Mouse (Mus musculus) adrenal gland (tissue): Measurements from ENCODE around the gene Dmac2.

Source experiments
- intact Hi-C: fragments of 180-260 bp; cut with DNase I; formaldehyde crosslinking; loops from one replicate; pipeline ENCODE4 v1.15.1; 2025

Dmac2 gene

GRCm38 (mm10) chr7:25647574-25648123 lies 28.4 kb downstream of the Dmac2 start:
- intact Hi-C loops, result no loop called here

- intact Hi-C loops, result no loop called here
Measured at GRCm38 (mm10) chr7:25649839-25650238, 30.6 kb downstream of the Dmac2 start.

- intact Hi-C loops, result no loop called here
Measured at GRCm38 (mm10) chr7:25651281-25651680, 32.1 kb downstream of the Dmac2 start.

- intact Hi-C loops, result no loop called here
Measured at GRCm38 (mm10) chr7:25652244-25652759, 33.1 kb downstream of the Dmac2 start.

- intact Hi-C loops, result no loop called here
Measured at GRCm38 (mm10) chr7:25655601-25656428, 36.6 kb downstream of the Dmac2 start.

GRCm38 (mm10) chr7:25657785-25658184 lies 38.6 kb downstream of the Dmac2 start:
- intact Hi-C loops, result no loop called here

- intact Hi-C loops, result no loop called here
Measured at GRCm38 (mm10) chr7:25658657-25659472, 39.7 kb downstream of the Dmac2 start, which contains the start of the genes Bckdha and Exosc5. Bckdha (minus strand) TSS chr7:25658981. Exosc5 (plus strand) TSS chr7:25659164.

- intact Hi-C loops, result loop anchor here (5.0 kb wide), 1 partner anchor 34 kb away; no protein-coding TSS in a partner anchor
Measured at GRCm38 (mm10) chr7:25666381-25666780, 47.2 kb downstream of the Dmac2 start.

- intact Hi-C loops, result loop anchor here (5.0 kb wide), 1 partner anchor 37 kb away; no protein-coding TSS in a partner anchor
Measured at GRCm38 (mm10) chr7:25669158-25669557, 49.9 kb downstream of the Dmac2 start.

- intact Hi-C loops, result loop anchor here (5.0 kb wide), 1 partner anchor 37 kb away; no protein-coding TSS in a partner anchor
Measured at GRCm38 (mm10) chr7:25669631-25670030, 50.4 kb downstream of the Dmac2 start.

GRCm38 (mm10) chr7:25670096-25670495 lies 50.9 kb downstream of the Dmac2 start:
- intact Hi-C loops, result no loop called here

GRCm38 (mm10) chr7:25671686-25672085 lies 52.5 kb downstream of the Dmac2 start:
- intact Hi-C loops, result no loop called here

- intact Hi-C loops, result no loop called here
Measured at GRCm38 (mm10) chr7:25672442-25672841, 53.2 kb downstream of the Dmac2 start.

GRCm38 (mm10) chr7:25674297-25674696 lies 55.1 kb downstream of the Dmac2 start:
- intact Hi-C loops, result no loop called here

GRCm38 (mm10) chr7:25674719-25675300 lies 55.6 kb downstream of the Dmac2 start, which contains the start of gene Tmem91:
Tmem91 (minus strand) TSS chr7:25675166.
- intact Hi-C loops, result no loop called here
